Mouse (Mus musculus) hindbrain, postnatal 0 days (tissue): ENCODE results near the gene Gm11627. TPM values are rescaled to one million over a fixed set of nuclear protein-coding genes. Genes with fewer than 3 reads are reported as not detected.
A peak's percentile ranks its signal among the peaks of the same experiment; 100 is the strongest.

Experiments used
- ATAC-seq: fragments of 200-750 bp; cut with Nextera tagmentation; 2 replicates; pipeline ENCODE4 v1.8.0; 2017; ENCODE audit warnings: mild to moderate bottlenecking, moderate TSS enrichment, moderate library complexity
- DNase-seq: peaks from one replicate; pipeline ENCODE4 v3.0.0-alpha.2; 2015; ENCODE audit warnings: low spot score
- H3K27ac ChIP-seq: fragments of 300-500 bp; sonication (generic); 2 replicates; pipeline ENCODE4 v1.5.1; 2014; ENCODE audit warnings: mild to moderate bottlenecking
- H3K27me3 ChIP-seq: fragments of 300-500 bp; sonication (generic); 2 replicates; pipeline ENCODE4 v1.6.1; 2014; ENCODE audit warnings: low read length, mixed read lengths; ENCODE audit not compliant: insufficient read depth
- H3K36me3 ChIP-seq: fragments of 300-500 bp; sonication (generic); 2 replicates; pipeline ENCODE4 v1.6.1; 2014; ENCODE audit warnings: low read length, mixed read lengths; ENCODE audit not compliant: insufficient read depth
- H3K4me1 ChIP-seq: fragments of 300-500 bp; sonication (generic); 2 replicates; pipeline ENCODE4 v1.6.1; 2014; ENCODE audit warnings: antibody characterized with exemption, low read length, mixed read lengths; ENCODE audit not compliant: insufficient read depth
- H3K4me2 ChIP-seq: fragments of 300-500 bp; sonication (generic); 2 replicates; pipeline ENCODE4 v1.6.1; 2014; ENCODE audit warnings: low read depth, mild to moderate bottlenecking, low read length, moderate library complexity, mixed read lengths
- H3K4me3 ChIP-seq: fragments of 300-500 bp; sonication (generic); 2 replicates; pipeline ENCODE4 v1.5.1; 2014; ENCODE audit warnings: low read length
- H3K9ac ChIP-seq: fragments of 300-500 bp; sonication (generic); replicated peaks from 2 replicates; pipeline ENCODE4 v1.6.1; 2014; ENCODE audit warnings: mild to moderate bottlenecking, low read length, moderate library complexity, mixed read lengths
- H3K9me3 ChIP-seq: fragments of 300-500 bp; sonication (generic); 2 replicates; pipeline ENCODE4 v1.6.1; 2016; ENCODE audit warnings: low read length, mixed read lengths
- CTCF ChIP-seq: IDR thresholded peaks from 2 replicates; pipeline ENCODE4 v1.5.1; 2016; ENCODE audit warnings: antibody characterized with exemption, control low read depth, low read depth
- WGBS: fragments of 180-500 bp; shearing (Covaris S2); extraction: QIAGEN DNeasy Blood & Tissue Kit; methylation state at CpG from one replicate; pipeline ENCODE4 v1.1.7; 2014; 5-methylcytosine and 5-hydroxymethylcytosine counted together
- polyA plus RNA-seq: library from polyadenylated mRNA; unstranded; fragments of >200 nt; fragmentation: Nextera tagmentation; extraction: Ambion mirVana; gene quantifications from 2 replicates; pipeline ENCODE4 v1.2.1, GENCODE M21; 2015
- total RNA-seq: library from RNA; depleted of rRNA; stranded (reverse); fragments of >200 nt; gene quantifications from 2 replicates; pipeline ENCODE4 v1.2.3, GENCODE M21; 2014

The Gm11627 gene
- total and polyA plus RNA-seq, 2 experiments from 2014 or later = 5.2 TPM; not detected in 1

GRCm38 (mm10) chr11:102576050-102576754 lies 3.1 kb downstream of the Gm11627 start:
- Histone ChIP-seq H3K27ac (no peak overlapping the region), H3K36me3 (no peaks in the 10 kb centered on the region), H3K4me1 (peaks cover 2% of the 10 kb centered on the region), H3K9me3 (no peaks in the 10 kb centered on the region), H3K9ac (no peak overlapping the region), H3K27me3 (no peaks in the 10 kb centered on the region), H3K4me3 (no peak overlapping the region), H3K4me2 (no peak overlapping the region)
- 64% methylated on average over 13 of the region's 13 CpGs for WGBS
- ATAC-seq (no peak), DNase-seq (no peak)
- no peak for TF ChIP-seq CTCF

GRCm38 (mm10) chr11:102575034-102575433 lies 4.2 kb downstream of the Gm11627 start:
- no peaks in the 10 kb centered on the region for H3K36me3 ChIP-seq
- 31% methylated on average over 1 of the region's 1 CpGs for WGBS
- no peak overlapping the region for H3K9ac ChIP-seq
- H3K9me3 ChIP-seq = no peaks in the 10 kb centered on the region
- no peak for TF ChIP-seq CTCF
- H3K27me3 ChIP-seq = no peaks in the 10 kb centered on the region
- no peak for ATAC-seq
- H3K27ac ChIP-seq = no peak overlapping the region
- DNase-seq = no peak
- H3K4me1 ChIP-seq = no peaks in the 10 kb centered on the region
- no peak overlapping the region for H3K4me2 ChIP-seq
- H3K4me3 ChIP-seq = no peak overlapping the region

DNA sequence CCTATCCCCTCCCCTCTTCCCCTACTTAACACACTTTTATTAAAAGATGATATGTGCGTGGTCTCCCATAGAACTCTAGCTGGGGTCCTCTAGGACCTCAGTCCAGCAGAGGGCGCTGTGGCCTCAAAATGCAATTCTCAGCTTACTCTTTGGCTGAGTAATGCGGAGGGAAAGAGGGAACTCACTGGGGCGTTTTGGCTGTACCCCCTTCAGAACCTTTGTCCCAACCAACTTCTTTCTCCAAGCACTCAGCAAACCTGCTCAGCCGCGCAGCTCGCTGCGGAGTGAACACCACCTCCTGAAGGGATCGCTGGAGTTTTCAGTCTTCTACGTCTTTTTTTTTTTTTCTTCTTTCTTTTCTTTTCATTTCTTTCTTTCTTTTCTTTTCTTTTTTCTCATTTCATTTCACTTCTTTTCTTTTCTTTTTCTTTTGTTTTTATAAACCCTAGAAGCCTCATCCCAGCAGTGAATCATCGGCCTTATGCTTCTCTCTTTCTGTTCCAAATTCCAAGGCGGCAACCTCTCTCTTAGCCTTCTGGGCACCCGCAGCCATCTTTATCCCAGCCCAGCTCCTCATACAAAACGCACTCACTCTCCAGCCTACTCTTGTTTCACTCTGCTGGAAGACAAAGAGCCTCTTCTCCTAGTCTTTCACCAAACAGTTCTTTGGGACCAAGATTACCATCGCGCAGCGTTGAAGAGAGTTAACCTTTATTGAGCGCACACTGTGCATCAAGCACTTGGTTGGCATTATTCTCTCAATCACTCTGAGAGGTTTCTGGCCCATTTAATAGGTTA lies 6.2 kb downstream of the Gm11627 start:
- Histone ChIP-seq H3K27ac (no peak overlapping the region), H3K36me3 (no peaks in the 10 kb centered on the region), H3K27me3 (no peaks in the 10 kb centered on the region), H3K4me1 (no peaks in the 10 kb centered on the region), H3K9me3 (no peaks in the 10 kb centered on the region), H3K9ac (peak overlapping the region; percentile 37; the same call in 1 of the 2 replicates), H3K4me3 (peak overlapping the region; percentile 40), H3K4me2 (peak overlapping the region; percentile 75)
- TF ChIP-seq CTCF = peak; percentile 91
- peak; percentile 95 for DNase-seq
- 4% methylated on average over 18 of the region's 18 CpGs for WGBS
- ATAC-seq = peak; percentile 68; the same call in 1 of the 2 replicates

DNA sequence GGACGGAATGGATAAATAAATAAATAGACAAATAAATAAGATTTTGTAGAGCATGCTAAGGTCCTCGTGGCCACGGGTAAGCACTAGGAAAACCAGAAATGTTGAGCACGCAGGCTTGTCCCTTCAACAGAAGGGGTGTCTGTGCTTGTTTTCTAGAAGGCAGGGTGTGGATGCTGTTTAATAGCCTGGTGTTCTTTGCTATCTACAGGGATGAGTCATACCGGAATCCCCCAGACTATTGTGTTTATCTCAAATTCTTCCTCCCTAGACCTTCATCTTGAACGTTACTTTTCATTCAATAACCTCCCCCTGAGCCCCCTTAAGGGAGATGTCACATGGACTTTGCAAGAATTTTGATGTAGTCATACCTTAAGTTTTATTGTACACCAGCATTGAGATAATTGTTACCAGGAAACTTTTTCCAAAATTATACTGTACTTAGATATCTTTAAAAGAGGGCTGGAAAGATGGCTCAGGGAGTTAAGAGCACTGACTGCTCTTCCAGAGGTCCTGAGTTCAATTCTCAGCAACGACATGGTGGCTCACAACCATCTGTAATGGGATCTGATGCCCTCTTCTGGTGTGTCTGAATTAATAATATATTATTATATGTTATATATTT lies 10.4 kb downstream of the Gm11627 start:
- TF ChIP-seq CTCF = no peak
- DNase-seq (no peak), ATAC-seq (no peak)
- Histone ChIP-seq H3K9ac (no peak overlapping the region), H3K4me3 (no peak overlapping the region), H3K36me3 (no peaks in the 10 kb centered on the region), H3K4me1 (no peaks in the 10 kb centered on the region), H3K9me3 (no peaks in the 10 kb centered on the region), H3K4me2 (no peak overlapping the region), H3K27ac (no peak overlapping the region), H3K27me3 (no peaks in the 10 kb centered on the region)
- 79% methylated on average over 7 of the region's 7 CpGs for WGBS

DNA sequence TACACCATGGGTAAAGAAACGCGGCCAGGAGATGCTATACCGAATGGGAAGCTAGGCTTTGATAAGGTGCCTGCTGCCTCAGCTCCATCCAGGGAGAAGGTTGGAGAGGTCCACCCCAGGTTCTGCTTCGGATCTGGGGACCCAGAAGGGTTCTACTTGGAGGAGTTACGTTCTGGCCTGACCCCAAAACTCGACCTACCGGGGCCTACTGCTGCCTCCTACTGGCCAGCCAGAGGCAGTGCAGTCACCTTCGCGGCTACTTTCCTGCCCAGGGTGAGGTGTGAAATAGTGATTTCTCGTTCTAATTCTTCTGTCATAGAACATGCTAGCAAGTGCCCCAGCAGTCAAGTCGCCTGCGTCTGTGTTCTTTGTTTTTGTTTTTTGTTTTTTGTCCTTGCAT lies 11.1 kb downstream of the Gm11627 start:
- ATAC-seq = no peak
- H3K4me3 ChIP-seq = no peak overlapping the region
- WGBS = 82% methylated on average over 12 of the region's 12 CpGs

DNA sequence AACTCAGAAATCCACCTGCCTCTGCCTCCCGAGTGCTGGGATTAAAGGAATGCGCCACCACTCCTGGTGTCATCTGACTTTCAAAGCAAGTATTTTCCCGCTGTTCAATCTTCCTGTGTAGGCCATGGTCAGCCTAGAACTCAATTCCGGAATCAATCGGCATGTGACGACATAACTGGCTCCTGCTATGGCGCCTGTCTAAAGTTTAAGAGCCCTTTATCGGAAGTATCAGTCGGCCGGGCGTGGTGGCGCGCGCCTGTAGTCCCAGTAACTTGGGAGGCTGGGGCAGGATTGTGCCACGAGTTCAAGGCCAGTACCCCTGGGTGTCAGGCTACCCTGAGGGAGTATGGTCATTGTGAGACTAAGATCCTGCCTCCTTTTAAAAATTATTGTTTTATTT lies 11.5 kb downstream of the Gm11627 start:
- no peak overlapping the region for H3K4me2 ChIP-seq
- WGBS = 97% methylated on average over 15 of the region's 15 CpGs

More for the DNA sequence above, 11.1 kb downstream of the Gm11627 start:
- no peaks in the 10 kb centered on the region for H3K4me1 ChIP-seq
- TF ChIP-seq CTCF = peak; percentile 44; the same call in 1 of the 2 replicates
- H3K9me3 ChIP-seq = no peaks in the 10 kb centered on the region
- no peak for DNase-seq
- no peak overlapping the region for H3K27ac ChIP-seq
- no peak overlapping the region for H3K4me2 ChIP-seq
- H3K9ac ChIP-seq = no peak overlapping the region
- no peaks in the 10 kb centered on the region for H3K36me3 ChIP-seq
- H3K27me3 ChIP-seq = no peaks in the 10 kb centered on the region

More for the DNA sequence above, 11.5 kb downstream of the Gm11627 start:
- Histone ChIP-seq H3K9me3 (no peaks in the 10 kb centered on the region), H3K36me3 (no peaks in the 10 kb centered on the region), H3K9ac (no peak overlapping the region), H3K4me3 (no peak overlapping the region), H3K27ac (no peak overlapping the region), H3K4me1 (no peaks in the 10 kb centered on the region), H3K27me3 (no peaks in the 10 kb centered on the region)
- DNase-seq (no peak), ATAC-seq (no peak)
- TF ChIP-seq CTCF = no peak
